Mouse (Mus musculus) adrenal gland, postnatal 36 days (tissue): ENCODE data around the gene Bmp5. TPM values are rescaled to one million over a fixed set of nuclear protein-coding genes. Genes with fewer than 3 reads are reported as not detected.
"Not testable (repeated sequence)": the region's sequence is repeated elsewhere in the genome, so short reads cannot be mapped to it uniquely, and the experiment has no call there.

ENCODE experiments used
- DNase-seq, 2 experiments: peaks; one replicate each; pipeline ENCODE4 v3.0.0; 2021; ENCODE audit warnings: mixed read lengths in 1 of 2
- long read RNA-seq, 2 experiments: library from polyadenylated mRNA; stranded (forward); transcript quantifications; one replicate each; pipeline ENCODE4 v2.0.0; 2021; ENCODE audit warnings: borderline sequencing depth in 2 of 2
- total RNA-seq, 2 experiments: library from RNA; stranded (reverse); gene quantifications; 2 replicates each; pipeline ENCODE4 v1.2.3; 2021

Bmp5 gene
- total RNA-seq = 1 to 10 TPM; 2.3 to 2.5 TPM
- long read RNA-seq, experiment 1, partial matches to known transcripts = 0 of 4 reads
- long read RNA-seq, experiment 1, other reads (novel, unspliced or antisense) = 0 of 4 reads
- long read RNA-seq, experiment 2 = 0 reads

DNA sequence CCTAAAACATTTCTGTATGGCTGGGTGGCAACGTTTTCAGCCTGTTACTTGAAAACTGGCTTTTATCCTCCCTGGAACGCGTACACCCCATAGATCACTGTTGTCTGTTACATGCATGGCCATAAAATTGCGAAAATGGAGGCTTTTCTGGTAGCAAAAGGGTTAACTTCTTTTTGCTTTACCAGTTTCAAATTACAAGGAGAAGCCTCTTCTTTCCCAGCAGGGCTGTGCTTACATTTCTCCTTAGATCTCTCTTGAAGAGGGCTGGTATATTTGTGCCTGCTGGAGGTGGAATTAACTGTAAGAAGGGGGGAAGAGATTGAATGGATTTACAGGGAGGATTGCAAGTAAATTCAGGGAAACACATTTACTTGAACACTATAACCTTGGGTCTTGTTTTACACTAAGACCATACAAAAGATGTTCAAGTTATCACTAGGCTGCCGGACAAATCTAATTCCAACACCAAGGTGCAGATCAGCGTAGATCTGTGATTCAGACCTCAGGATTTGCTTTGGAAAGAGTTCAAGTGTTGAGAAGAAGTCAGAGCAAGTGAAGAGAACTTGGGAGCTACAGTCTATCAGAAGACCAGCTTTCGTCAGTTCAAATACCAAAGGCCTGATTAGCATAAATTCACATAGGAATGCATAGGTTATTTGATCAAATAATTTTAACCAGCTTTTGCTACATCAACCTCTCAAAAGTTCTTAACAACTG lies at the start of gene Bmp5:
Bmp5 (plus strand) TSS at position 236 of the 717 bp plus-strand sequence.
- DNase-seq = no peak

- no peak for DNase-seq
These were observed 15.1 kb upstream of the Bmp5 start for GRCm38 (mm10) chr9:75760075-75760474.

GRCm38 (mm10) chr9:75761567-75761966 lies 13.6 kb upstream of the Bmp5 start:
- no peak for DNase-seq

DNA sequence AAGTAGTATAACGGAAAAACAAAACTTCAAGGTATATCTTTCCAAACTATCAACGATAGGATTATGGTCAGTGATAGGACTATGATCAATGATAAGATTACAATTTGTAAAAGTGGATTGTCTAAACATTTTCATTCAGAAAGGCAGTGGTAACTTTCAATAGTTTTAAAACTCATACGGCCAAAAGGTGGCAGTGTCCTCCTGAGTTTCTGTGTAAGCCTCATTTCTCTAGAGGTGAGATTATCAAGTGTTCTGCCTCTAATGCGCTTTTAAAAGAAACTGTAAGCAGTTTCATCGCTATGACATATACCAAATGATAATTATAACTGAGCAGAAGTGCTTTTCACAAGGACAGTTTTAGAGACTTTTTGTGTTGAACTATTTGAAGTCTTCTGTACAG lies 12.7 kb upstream of the Bmp5 start:
- peak in 1 of 2 experiments; percentile 51 for DNase-seq

- DNase-seq = no peak
These were observed 10.4 kb upstream of the Bmp5 start for GRCm38 (mm10) chr9:75764792-75765191.

DNA sequence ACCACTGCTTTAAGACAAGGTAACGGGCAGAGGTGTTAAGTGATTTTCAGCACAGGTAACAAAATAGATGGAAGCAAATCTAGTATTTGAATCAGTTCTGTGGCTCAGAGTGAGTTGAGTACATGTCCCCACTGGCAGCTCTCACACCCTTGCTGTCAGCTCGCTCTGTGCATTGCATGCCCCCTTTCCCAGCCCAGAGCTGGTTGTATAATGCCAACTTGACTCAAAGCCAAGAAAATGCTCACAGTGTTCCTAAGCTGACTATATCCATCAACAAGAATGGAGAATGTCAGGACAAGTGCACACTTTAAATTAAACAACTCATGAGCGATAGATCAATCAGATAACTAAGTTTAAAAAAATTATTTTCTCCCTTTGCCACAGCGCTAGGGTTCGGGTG lies 8.6 kb upstream of the Bmp5 start:
- no peak for DNase-seq

DNA sequence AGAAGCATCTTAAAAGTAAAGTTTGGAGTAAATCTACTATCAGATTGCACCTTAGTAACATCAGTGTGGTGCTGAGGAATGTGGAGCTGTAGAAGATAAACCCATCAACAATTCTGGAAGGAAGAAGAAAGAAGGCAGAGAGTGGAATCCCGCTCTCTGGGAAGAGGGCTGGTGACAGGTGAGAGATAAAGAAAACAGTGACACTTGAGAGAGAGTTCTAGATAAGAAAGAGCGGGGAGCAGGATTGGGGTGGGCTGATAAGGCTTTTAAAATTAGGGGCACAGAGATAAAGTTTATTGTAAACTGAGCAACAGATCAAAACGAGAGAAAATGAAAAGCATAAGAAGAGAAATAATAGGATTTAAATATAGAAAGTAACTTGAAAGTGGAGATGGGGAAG lies 6.1 kb upstream of the Bmp5 start:
- no peak for DNase-seq

DNA sequence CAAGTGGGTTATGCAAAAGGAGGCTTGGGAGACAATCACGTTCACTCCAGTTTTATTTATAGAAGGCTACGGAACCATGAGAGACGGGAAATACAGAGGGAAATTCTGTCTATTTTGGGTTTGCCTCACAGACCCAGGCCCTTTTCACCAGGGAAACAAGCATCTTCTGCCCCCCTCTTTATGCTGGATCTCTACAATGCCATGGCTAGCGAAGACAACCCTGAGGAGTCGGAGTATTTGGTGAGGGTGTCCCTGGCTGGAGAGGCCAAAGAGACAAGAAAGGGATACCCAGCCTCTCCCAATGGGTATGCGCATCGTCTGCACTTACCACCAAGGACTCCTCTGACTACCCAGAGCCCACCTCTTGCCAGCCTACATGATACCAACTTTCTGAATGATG lies 989 bp downstream of the Bmp5 start:
- DNase-seq = no peak

DNA sequence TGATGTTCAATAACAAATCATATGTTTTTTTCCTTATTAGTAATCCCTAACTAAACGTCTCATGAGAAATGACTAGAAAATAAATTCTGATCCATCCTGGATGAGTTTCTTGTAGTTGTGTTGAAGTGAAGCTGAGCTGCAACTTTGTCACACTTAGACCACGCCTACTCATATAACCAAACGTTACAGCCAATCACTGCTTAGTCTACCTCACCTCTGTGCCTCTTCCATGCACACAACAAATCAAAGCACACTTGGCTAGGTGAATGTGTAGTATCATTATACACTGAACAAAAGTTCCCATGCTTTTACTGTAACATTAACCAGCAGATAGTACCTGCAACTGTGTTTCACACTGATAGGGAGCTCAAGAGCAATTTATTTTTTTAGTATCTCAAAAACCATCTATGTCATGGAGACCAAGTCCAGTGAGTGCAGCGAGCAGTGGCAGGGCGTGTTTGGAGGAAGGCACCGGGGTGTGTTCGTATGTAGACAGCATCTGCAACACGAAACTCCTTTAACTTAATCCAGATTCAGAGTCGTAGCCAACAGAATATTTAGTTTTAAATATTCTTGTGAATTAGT lies 3.7 kb downstream of the Bmp5 start:
- peak; percentile 36 to 44 for DNase-seq

- DNase-seq = no peak
These were observed 5.6 kb downstream of the Bmp5 start for GRCm38 (mm10) chr9:75780558-75781276.

DNA sequence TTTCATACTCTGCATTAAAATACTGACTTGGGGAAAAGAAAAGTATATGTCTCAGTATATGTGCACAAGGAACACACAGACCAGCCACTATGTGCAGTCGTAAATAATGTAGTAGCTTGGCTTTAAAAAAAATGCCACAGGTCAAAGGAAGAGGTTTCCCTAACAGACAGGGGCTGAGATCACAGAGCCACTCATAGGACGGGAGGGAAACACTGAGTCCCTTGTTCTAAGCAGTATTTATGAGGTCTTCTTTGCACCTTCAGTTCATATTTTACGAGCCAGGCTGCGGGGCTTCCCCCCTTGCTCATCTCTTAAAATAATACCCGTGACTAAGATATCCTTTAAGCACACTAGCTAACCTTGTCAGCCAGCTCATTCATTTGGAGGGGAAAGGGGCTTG lies 6.4 kb downstream of the Bmp5 start:
- DNase-seq = peak; percentile 21 to 27

- no peak for DNase-seq
These were observed 8.4 kb downstream of the Bmp5 start for GRCm38 (mm10) chr9:75783573-75783972.

DNA sequence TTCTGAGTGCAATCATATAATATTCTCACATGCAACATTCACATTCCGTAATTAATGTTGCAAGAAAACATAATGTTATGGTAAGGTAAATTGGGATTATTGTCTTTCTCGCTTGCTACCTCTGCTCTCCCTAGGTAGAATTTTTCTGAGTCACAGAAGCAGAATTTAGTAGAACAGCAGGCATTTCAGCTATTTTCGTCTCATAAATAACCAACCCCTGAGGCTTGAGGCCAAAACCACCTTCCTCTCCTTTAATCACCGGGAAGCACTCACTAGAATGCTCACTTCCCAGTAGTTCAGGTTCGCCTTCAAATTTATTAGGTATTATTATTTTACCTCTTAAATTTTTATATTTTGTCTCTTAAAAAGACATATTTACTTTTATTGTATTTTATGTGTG lies 10.8 kb downstream of the Bmp5 start:
- no peak for DNase-seq

DNA sequence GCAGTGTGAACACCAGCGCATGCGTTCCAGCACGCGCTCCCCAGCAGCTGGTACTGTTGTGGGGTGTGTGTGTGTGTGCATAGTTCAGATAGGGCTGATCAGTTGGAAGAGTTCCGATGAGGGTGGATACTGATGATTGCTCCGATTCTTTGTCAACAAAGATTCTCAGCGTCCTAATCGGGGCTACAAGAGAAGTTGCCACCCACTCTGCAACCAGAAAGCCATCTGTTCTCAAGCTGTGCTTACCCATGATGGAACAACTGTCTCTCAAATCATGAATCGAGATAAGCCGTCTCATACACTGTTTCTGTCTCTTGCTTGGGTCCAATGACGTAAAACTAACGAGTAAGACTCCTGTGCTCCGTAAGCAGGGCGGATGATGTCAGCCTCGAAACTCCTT lies 12.0 kb downstream of the Bmp5 start:
- no peak for DNase-seq

DNA sequence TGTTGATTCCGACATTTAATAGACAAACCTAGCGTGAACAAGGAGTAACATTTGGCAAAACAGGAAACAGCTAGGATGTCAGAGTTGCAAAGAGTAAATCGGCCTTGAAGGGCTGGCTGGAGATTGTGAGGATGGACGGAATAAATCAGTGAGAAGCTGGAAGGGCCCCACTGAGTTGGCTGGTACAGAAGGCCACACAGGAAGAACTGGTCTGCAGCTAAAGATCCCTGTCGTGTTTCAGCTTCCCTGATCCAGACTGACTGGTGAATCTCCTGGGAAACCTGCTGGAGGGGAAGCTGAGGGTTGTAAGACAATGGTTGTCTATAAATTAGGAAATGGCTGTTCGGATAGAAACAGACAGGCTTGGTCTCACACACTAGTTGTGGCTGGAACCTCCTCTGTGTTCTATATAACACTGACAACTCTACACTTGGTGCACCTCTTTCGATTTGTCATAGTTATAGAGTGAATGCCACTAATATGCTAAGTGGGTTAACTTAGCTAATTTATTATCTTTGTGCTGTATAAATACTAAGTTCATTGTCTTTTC lies 14.8 kb downstream of the Bmp5 start:
- DNase-seq = peak; percentile 30 to 36

DNA sequence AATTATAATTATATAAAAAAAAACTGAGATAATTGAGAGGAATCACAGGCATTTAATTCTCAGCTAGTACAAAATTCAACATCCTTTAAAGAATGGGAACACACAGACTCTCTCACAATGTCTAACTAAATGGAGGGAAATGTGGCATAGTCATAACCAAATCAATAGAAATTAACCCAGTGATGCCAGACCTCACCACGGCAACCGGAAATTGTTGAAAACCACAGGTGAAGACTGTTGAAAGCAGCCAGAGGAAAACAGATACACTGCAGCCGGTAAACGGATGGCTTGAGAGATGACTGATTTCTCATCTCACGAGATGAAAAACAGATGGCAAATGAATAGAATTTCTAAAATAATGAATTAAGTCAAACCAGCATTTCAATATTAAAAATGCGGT lies 29.8 kb downstream of the Bmp5 start:
- no peak for DNase-seq

DNA sequence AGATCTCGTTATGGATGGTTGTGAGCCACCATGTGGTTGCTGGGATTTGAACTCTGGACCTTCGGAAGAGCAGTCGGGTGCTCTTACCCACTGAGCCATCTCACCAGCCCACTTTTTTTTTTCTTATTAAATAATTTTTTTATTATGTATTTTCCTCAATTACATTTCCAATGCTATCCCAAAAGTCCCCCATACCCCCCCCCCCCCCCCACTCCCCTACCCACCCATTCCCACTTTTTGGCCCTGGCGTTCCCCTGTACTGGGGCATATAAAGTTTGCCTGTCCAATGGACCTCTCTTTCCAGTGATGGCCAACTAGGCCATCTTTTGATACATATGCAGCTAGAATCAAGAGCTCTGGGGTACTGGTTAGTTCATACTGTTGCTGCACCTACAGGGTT lies 33.0 kb downstream of the Bmp5 start:
- not testable (repeated sequence) for DNase-seq

GRCm38 (mm10) chr9:75808659-75809058 lies 33.5 kb downstream of the Bmp5 start:
- no peak for DNase-seq

DNA sequence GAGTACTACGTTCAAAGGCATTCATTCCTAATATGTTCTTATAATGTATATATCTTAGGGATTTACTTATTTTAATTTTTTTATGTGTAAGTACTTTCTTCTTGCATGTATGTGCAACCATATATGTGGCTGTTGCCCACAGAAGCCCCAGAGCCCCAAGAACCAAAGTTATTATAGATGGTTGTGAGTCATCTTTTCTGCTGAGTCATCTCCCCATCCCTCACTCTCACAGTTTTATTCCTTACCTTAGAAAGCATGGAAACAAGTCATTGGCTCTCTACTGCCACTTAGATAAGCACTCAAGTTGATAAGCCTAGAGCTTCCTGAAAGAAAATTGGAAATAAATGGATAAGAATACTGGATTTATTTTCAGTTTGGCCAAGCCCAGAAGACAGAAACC lies 40.0 kb downstream of the Bmp5 start:
- no peak for DNase-seq

GRCm38 (mm10) chr9:75818400-75818799 lies 43.2 kb downstream of the Bmp5 start:
- no peak for DNase-seq

- no peak for DNase-seq
These were observed 57.3 kb downstream of the Bmp5 start for GRCm38 (mm10) chr9:75832468-75832867.

DNA sequence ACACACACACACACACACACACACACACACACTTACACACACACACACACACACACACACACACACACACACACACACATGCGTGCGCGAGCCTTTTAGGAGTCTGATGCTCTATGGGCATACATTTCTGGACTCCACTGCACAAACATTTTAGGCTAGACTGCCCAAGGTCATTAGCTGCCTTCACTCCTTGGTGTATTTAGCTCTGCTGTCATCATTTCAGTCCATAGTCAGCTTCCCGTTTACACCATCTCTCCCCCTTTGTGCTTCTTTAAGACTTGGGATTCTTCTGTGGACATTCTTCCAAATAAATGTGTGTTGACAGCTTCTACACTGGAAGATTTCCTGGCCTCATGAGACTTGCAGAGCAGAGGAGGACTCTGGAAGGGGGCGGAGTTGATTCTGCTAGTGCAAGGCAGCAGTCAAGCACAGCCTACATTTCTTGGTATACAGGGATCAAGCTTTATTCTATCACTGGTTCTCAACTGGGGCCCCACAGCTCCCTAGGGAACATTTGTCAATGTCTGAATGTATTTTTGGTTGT lies 58.1 kb downstream of the Bmp5 start:
- DNase-seq = no peak

DNA sequence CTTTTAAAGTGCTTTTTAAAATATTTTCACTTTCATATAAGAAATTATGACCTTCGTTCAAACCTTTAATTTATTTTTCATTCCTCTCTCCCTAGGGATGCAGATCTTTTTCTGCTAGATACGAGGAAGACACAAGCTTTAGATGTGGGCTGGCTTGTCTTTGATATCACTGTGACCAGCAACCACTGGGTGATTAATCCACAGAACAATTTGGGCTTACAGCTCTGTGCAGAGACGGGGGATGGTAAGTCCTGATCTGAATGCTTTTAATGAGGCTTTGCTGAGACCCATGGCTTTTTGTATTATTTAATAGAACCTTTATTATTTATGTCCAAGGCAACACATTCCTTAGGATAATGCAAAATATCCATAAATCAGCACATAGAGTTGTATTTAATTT lies 64.3 kb downstream of the Bmp5 start:
- no peak for DNase-seq
